Mouse (Mus musculus) cortical plate, adult 2 months (tissue): ENCODE results near the gene St5.
A peak's percentile ranks its signal among the peaks of the same experiment; 100 is the strongest.

ENCODE experiments used
- CTCF ChIP-seq: fragments of 200-500 bp; IDR thresholded peaks from 2 replicates; pipeline ENCODE4 v1.5.1; 2011; ENCODE audit warnings: mild to moderate bottlenecking, control low read depth, low read length; ENCODE audit not compliant: insufficient read depth; ENCODE audit errors: extremely low read depth
- POLR2A ChIP-seq: fragments of 200-500 bp; IDR thresholded peaks from 2 replicates; pipeline ENCODE4 v1.6.1; 2011; ENCODE audit warnings: mild to moderate bottlenecking, low read length, control low read depth; ENCODE audit not compliant: insufficient read depth; ENCODE audit errors: extremely low read depth

GRCm38 (mm10) chr7:109523304-109523703, 180.1 kb downstream of the St5 start:
- TF ChIP-seq POLR2A (0 out of 2 replicates have a peak, but pooled peaks have one; percentile 8), CTCF (no peak)
